In genomic region chr2:138257692-138258315, GRCm38 (mm10) we compare ENCODE assay signal across 8 mouse cellular contexts. TPM values are rescaled to one million over a fixed set of nuclear protein-coding genes. Genes with fewer than 3 reads are reported as not detected.
DNase-seq lines count a peak whose midpoint lies in the region; ATAC-seq and TF ChIP-seq lines count a peak whose summit lies in the region.

No protein-coding gene starts in this region.

- no peaks in the 10 kb centered on the region for H3K27me3 ChIP-seq in intestine, postnatal 0 days (replicated peaks; ENCODE audit: control insufficient read depth, insufficient read depth, low read length)
- H3K27me3 ChIP-seq in neural tube, embryonic 14.5 days (ENCODE audit: control insufficient read depth, insufficient read depth, low read length) = no peaks in the 10 kb centered on the region

- under 1% methylated on average over 10 of the region's 10 CpGs for WGBS in intestine, postnatal 0 days
- WGBS in neural tube, embryonic 14.5 days = 0% methylated on average over 10 of the region's 10 CpGs

- intact Hi-C loops in gastrocnemius, postnatal 14 days (cut with DNase I; ENCODE audit: low total_unique reads) = no loop called here

- H3K36me3 ChIP-seq in intestine, postnatal 0 days (ENCODE audit: control insufficient read depth, insufficient read depth) = no peaks in the 10 kb centered on the region
- no peaks in the 10 kb centered on the region for H3K36me3 ChIP-seq in neural tube, embryonic 14.5 days (ENCODE audit: control insufficient read depth, insufficient read depth, low read length)

- ATAC-seq in intestine, postnatal 0 days = no peak
- no peak for ATAC-seq in neural tube, embryonic 14.5 days (ENCODE audit: low read depth)

- peak in 1 of 2 experiments; percentile 62 for DNase-seq in layer of hippocampus, adult 2 months (ENCODE audit: low spot score in 2 of 2)
- no peak for DNase-seq in layer of hippocampus, adult 9-10 months (ENCODE audit: low spot score)
- peak; percentile 14 for DNase-seq in c-Kit-positive CD71-positive TER-119-positive erythroid progenitor cells, embryonic 14.5 days (ENCODE audit: low spot score)
- peak; percentile 24 for DNase-seq in gastrocnemius, postnatal 14 days
- DNase-seq in lung, adult 18-20 months = peak; percentile 39 to 62
- DNase-seq in ovary, postnatal 36 days (ENCODE audit: low spot score) = no peak

- H3K4me1 ChIP-seq in intestine, postnatal 0 days (replicated peaks; ENCODE audit: control insufficient read depth, insufficient read depth, low read length) = no peaks in the 10 kb centered on the region; the same call in 1 of the 2 replicates
- peaks cover 9% of the 10 kb centered on the region; the same call in 1 of the 2 replicates for H3K4me1 ChIP-seq in neural tube, embryonic 14.5 days (ENCODE audit: control insufficient read depth, insufficient read depth, low read length)

- TF ChIP-seq CTCF in layer of hippocampus, adult 2 months (conservative IDR thresholded peaks at IDR 0.05) = no peak
- no peak for TF ChIP-seq CTCF in intestine, postnatal 0 days (IDR thresholded peaks at IDR 0.05; ENCODE audit: low read depth)

- peak overlapping the region; percentile 90 for H3K4me3 ChIP-seq in layer of hippocampus, adult 2 months
- peak overlapping the region; percentile 76 for H3K4me3 ChIP-seq in intestine, postnatal 0 days (ENCODE audit: low read depth, low read length)
- peak overlapping the region; percentile 88 for H3K4me3 ChIP-seq in neural tube, embryonic 14.5 days (ENCODE audit: low read depth, low read length)

- H3K4me2 ChIP-seq in intestine, postnatal 0 days (replicated peaks; ENCODE audit: low read depth) = peak overlapping the region; percentile 89
- peak overlapping the region; percentile 77 for H3K4me2 ChIP-seq in neural tube, embryonic 14.5 days (ENCODE audit: low read depth, low read length)

- H3K9me3 ChIP-seq in intestine, postnatal 0 days (ENCODE audit: control insufficient read depth) = no peaks in the 10 kb centered on the region
- H3K9me3 ChIP-seq in neural tube, embryonic 14.5 days (ENCODE audit: control insufficient read depth, low read length) = no peaks in the 10 kb centered on the region

- H3K9ac ChIP-seq in intestine, postnatal 0 days (ENCODE audit: low read depth, low read length) = peak overlapping the region; percentile 80
- H3K9ac ChIP-seq in neural tube, embryonic 14.5 days (replicated peaks; ENCODE audit: low read depth, low read length) = peak overlapping the region; percentile 68; the same call in 1 of the 2 replicates

- peak overlapping the region; percentile 94; the same call in 1 of the 2 replicates for H3K27ac ChIP-seq in layer of hippocampus, adult 2 months
- peak overlapping the region; percentile 87; the same call in 1 of the 2 replicates for H3K27ac ChIP-seq in intestine, postnatal 0 days (ENCODE audit: low read depth, low read length)
- 0 out of 2 replicates have a peak overlapping the region, but pooled peaks have one; percentile 85 for H3K27ac ChIP-seq in neural tube, embryonic 14.5 days (ENCODE audit: low read depth, low read length)

RNA-seq across cellular contexts. Expression of gene Btbd3, which starts 1.4 kb away (rescaled TPM):
- 100 to 1,000 TPM; 209 to 210 TPM for total RNA-seq in layer of hippocampus, adult 2 months (2021)
- total RNA-seq in gastrocnemius, postnatal 14 days (2021) = 10 to 100 TPM; 17.8 to 21.1 TPM
- polyA plus RNA-seq in intestine, postnatal 0 days (2015; fragmentation: Nextera tagmentation; extraction: Ambion mirVana) = 10.6 and 11.4 TPM in 2 replicates
- polyA plus RNA-seq in neural tube, embryonic 14.5 days (2014; fragmentation: Nextera tagmentation; extraction: Ambion mirVana) = 26.1 and 26.7 TPM in 2 replicates

Comparison
In these comparisons a context has a peak if more than half of its experiments do, and no peak if none do; other contexts are left out.
1. DNase-seq: peak in c-Kit-positive CD71-positive TER-119-positive erythroid progenitor cells, embryonic 14.5 days (single experiment), gastrocnemius, postnatal 14 days (single experiment) and lung, adult 18-20 months (2 of 2); none in layer of hippocampus, adult 9-10 months (single experiment) and ovary, postnatal 36 days (single experiment).
2. RNA of gene Btbd3, which starts 1.4 kb away (total RNA-seq): 209 to 210 TPM in layer of hippocampus, adult 2 months; 17.8 to 21.1 TPM in gastrocnemius, postnatal 14 days; every median in the first group is over 4 times any median in the second.
3. Peak in every context shown above with its lines, with median percentiles within 50 percentile points of each other: H3K27ac ChIP-seq and H3K4me3 ChIP-seq.